Mouse (Mus musculus): ENCODE measurements around the gene Tprn. TPM values are rescaled to one million over a fixed set of nuclear protein-coding genes. Genes with fewer than 3 reads are reported as not detected.
A peak's percentile ranks its signal among the peaks of the same experiment; 100 is the strongest.

The Tprn gene
- 4.0 and 5.3 TPM in 2 replicates for polyA plus RNA-seq (2014; fragmentation: Nextera tagmentation; extraction: Ambion mirVana)

- H3K4me1 ChIP-seq (ENCODE audit: control insufficient read depth, insufficient read depth, low read length), result peaks cover 14% of the 10 kb centered on the region; the same call in 1 of the 2 replicates
- peak within 1 kb of the TSS; percentile 98 for H3K4me2 ChIP-seq (ENCODE audit: low read depth)
- no peaks in the 10 kb centered on the region for H3K36me3 ChIP-seq (ENCODE audit: control insufficient read depth, insufficient read depth, low read length)
- ATAC-seq (ENCODE audit: insufficient read depth, low FRiP score, low TSS enrichment) (peak; percentile 98), DNase-seq (ENCODE audit: low spot score) (peak; percentile 93)
- peaks cover 15% of the 10 kb centered on the region for H3K27me3 ChIP-seq (ENCODE audit: control insufficient read depth, insufficient read depth, low read length)
- H3K4me3 ChIP-seq (ENCODE audit: low read depth, low read length), result peak within 1 kb of the TSS; percentile 79
- peak within 1 kb of the TSS; percentile 4; the same call in 1 of the 2 replicates for H3K27ac ChIP-seq (ENCODE audit: low read depth, low read length)
- 0% methylated on average over 39 of the region's 39 CpGs for WGBS
- H3K9ac ChIP-seq (ENCODE audit: low read length), result peak within 1 kb of the TSS; percentile 49
- H3K9me3 ChIP-seq (ENCODE audit: control insufficient read depth, low read length), result no peaks in the 10 kb centered on the region
Observed at GRCm38 (mm10) chr2:25262291-25262767, at the start of gene Tprn. TSS of gene Tprn (plus strand) at chr2:25262618.

- Histone ChIP-seq H3K9me3 (ENCODE audit: control insufficient read depth, low read length) (no peaks in the 10 kb centered on the region), H3K36me3 (ENCODE audit: control insufficient read depth, insufficient read depth, low read length) (no peaks in the 10 kb centered on the region), H3K27me3 (ENCODE audit: control insufficient read depth, insufficient read depth, low read length) (no peaks in the 10 kb centered on the region), H3K9ac (ENCODE audit: low read length) (no peak overlapping the region), H3K27ac (ENCODE audit: low read depth, low read length) (no peak overlapping the region), H3K4me3 (ENCODE audit: low read depth, low read length) (no peak overlapping the region), H3K4me2 (ENCODE audit: low read depth) (no peak overlapping the region), H3K4me1 (ENCODE audit: control insufficient read depth, insufficient read depth, low read length) (peaks cover 10% of the 10 kb centered on the region)
- WGBS, result 64% methylated on average over 23 of the region's 23 CpGs
- ATAC-seq (ENCODE audit: insufficient read depth, low FRiP score, low TSS enrichment) (no peak), DNase-seq (ENCODE audit: low spot score) (no peak)
Observed at GRCm38 (mm10) chr2:25213266-25213865, 49.1 kb upstream of the Tprn start.

- Histone ChIP-seq H3K27ac (ENCODE audit: low read depth, low read length) (no peak within 1 kb of the TSS), H3K27me3 (ENCODE audit: control insufficient read depth, insufficient read depth, low read length) (no peaks in the 10 kb centered on the region), H3K4me2 (ENCODE audit: low read depth) (no peak within 1 kb of the TSS), H3K36me3 (ENCODE audit: control insufficient read depth, insufficient read depth, low read length) (no peaks in the 10 kb centered on the region), H3K9me3 (ENCODE audit: control insufficient read depth, low read length) (no peaks in the 10 kb centered on the region), H3K9ac (ENCODE audit: low read length) (no peak within 1 kb of the TSS), H3K4me3 (ENCODE audit: low read depth, low read length) (no peak within 1 kb of the TSS), H3K4me1 (ENCODE audit: control insufficient read depth, insufficient read depth, low read length) (peaks cover 10% of the 10 kb centered on the region)
- ATAC-seq (ENCODE audit: insufficient read depth, low FRiP score, low TSS enrichment), result no peak
- WGBS, result 85% methylated on average over 3 of the region's 3 CpGs
- no peak for DNase-seq (ENCODE audit: low spot score)
Observed at GRCm38 (mm10) chr2:25214444-25214843, 48.0 kb upstream of the Tprn start, which contains the start of gene Stpg3. TSS of gene Stpg3 (minus strand) at chr2:25214637.

- 60% methylated on average over 2 of the region's 2 CpGs for whole genome bisulfite sequencing
- H3K27me3 ChIP-seq (ENCODE audit: control insufficient read depth, insufficient read depth, low read length), result no peaks in the 10 kb centered on the region
- no peaks in the 10 kb centered on the region for H3K4me1 ChIP-seq (ENCODE audit: control insufficient read depth, insufficient read depth, low read length)
- ATAC-seq (ENCODE audit: insufficient read depth, low FRiP score, low TSS enrichment) (no peak), DNase-seq (ENCODE audit: low spot score) (no peak)
- H3K4me3 ChIP-seq (ENCODE audit: low read depth, low read length), result no peak overlapping the region
- H3K9me3 ChIP-seq (ENCODE audit: control insufficient read depth, low read length), result no peaks in the 10 kb centered on the region
- H3K9ac ChIP-seq (ENCODE audit: low read length), result no peak overlapping the region
- no peak overlapping the region for H3K27ac ChIP-seq (ENCODE audit: low read depth, low read length)
- no peaks in the 10 kb centered on the region for H3K36me3 ChIP-seq (ENCODE audit: control insufficient read depth, insufficient read depth, low read length)
- H3K4me2 ChIP-seq (ENCODE audit: low read depth), result no peak overlapping the region
Observed at GRCm38 (mm10) chr2:25217666-25218065, 44.8 kb upstream of the Tprn start.

GRCm38 (mm10) chr2:25218445-25218844 is 44.0 kb upstream of the Tprn start, which contains the start of gene Fam166a:
TSS of gene Fam166a (plus strand) at chr2:25218745.
- H3K4me2 ChIP-seq (ENCODE audit: low read depth), result no peak within 1 kb of the TSS
- no peaks in the 10 kb centered on the region for H3K36me3 ChIP-seq (ENCODE audit: control insufficient read depth, insufficient read depth, low read length)
- no peak for DNase-seq (ENCODE audit: low spot score)
- no peak within 1 kb of the TSS for H3K27ac ChIP-seq (ENCODE audit: low read depth, low read length)
- H3K4me1 ChIP-seq (ENCODE audit: control insufficient read depth, insufficient read depth, low read length), result peaks cover 3% of the 10 kb centered on the region; the same call in 1 of the 2 replicates
- H3K27me3 ChIP-seq (ENCODE audit: control insufficient read depth, insufficient read depth, low read length), result no peaks in the 10 kb centered on the region
- H3K9ac ChIP-seq (ENCODE audit: low read length), result no peak within 1 kb of the TSS
- ATAC-seq (ENCODE audit: insufficient read depth, low FRiP score, low TSS enrichment), result no peak
- H3K9me3 ChIP-seq (ENCODE audit: control insufficient read depth, low read length), result no peaks in the 10 kb centered on the region
- no peak within 1 kb of the TSS for H3K4me3 ChIP-seq (ENCODE audit: low read depth, low read length)

- H3K36me3 ChIP-seq (ENCODE audit: control insufficient read depth, insufficient read depth, low read length), result no peaks in the 10 kb centered on the region
- WGBS, result 73% methylated on average over 5 of the region's 5 CpGs
- no peak overlapping the region for H3K27ac ChIP-seq (ENCODE audit: low read depth, low read length)
- peaks cover 11% of the 10 kb centered on the region for H3K4me1 ChIP-seq (ENCODE audit: control insufficient read depth, insufficient read depth, low read length)
- no peaks in the 10 kb centered on the region for H3K9me3 ChIP-seq (ENCODE audit: control insufficient read depth, low read length)
- no peak overlapping the region for H3K9ac ChIP-seq (ENCODE audit: low read length)
- DNase-seq (ENCODE audit: low spot score) (no peak), ATAC-seq (ENCODE audit: insufficient read depth, low FRiP score, low TSS enrichment) (no peak)
- H3K27me3 ChIP-seq (ENCODE audit: control insufficient read depth, insufficient read depth, low read length), result no peaks in the 10 kb centered on the region
- H3K4me2 ChIP-seq (ENCODE audit: low read depth), result no peak overlapping the region
- no peak overlapping the region for H3K4me3 ChIP-seq (ENCODE audit: low read depth, low read length)
Observed at GRCm38 (mm10) chr2:25221331-25221772, 41.1 kb upstream of the Tprn start.

GRCm38 (mm10) chr2:25223681-25224491 is 38.5 kb upstream of the Tprn start:
- peak overlapping the region; percentile 79 for H3K4me2 ChIP-seq (ENCODE audit: low read depth)
- H3K9ac ChIP-seq (ENCODE audit: low read length), result peak overlapping the region; percentile 76
- DNase-seq (ENCODE audit: low spot score) (no peak), ATAC-seq (ENCODE audit: insufficient read depth, low FRiP score, low TSS enrichment) (peak; percentile 21)
- peak overlapping the region; percentile 78 for H3K27ac ChIP-seq (ENCODE audit: low read depth, low read length)
- WGBS, result 5% methylated on average over 37 of the region's 53 CpGs
- H3K27me3 ChIP-seq (ENCODE audit: control insufficient read depth, insufficient read depth, low read length), result no peaks in the 10 kb centered on the region
- no peaks in the 10 kb centered on the region for H3K9me3 ChIP-seq (ENCODE audit: control insufficient read depth, low read length)
- H3K4me1 ChIP-seq (ENCODE audit: control insufficient read depth, insufficient read depth, low read length), result peaks cover 11% of the 10 kb centered on the region
- no peaks in the 10 kb centered on the region for H3K36me3 ChIP-seq (ENCODE audit: control insufficient read depth, insufficient read depth, low read length)
- peak overlapping the region; percentile 78 for H3K4me3 ChIP-seq (ENCODE audit: low read depth, low read length)

GRCm38 (mm10) chr2:25224492-25224765 is 38.0 kb upstream of the Tprn start, which contains the start of gene Tubb4b:
TSS of gene Tubb4b (minus strand) at chr2:25224702.
- DNase-seq (ENCODE audit: low spot score) (no peak), ATAC-seq (ENCODE audit: insufficient read depth, low FRiP score, low TSS enrichment) (no peak)
- peaks cover 11% of the 10 kb centered on the region for H3K4me1 ChIP-seq (ENCODE audit: control insufficient read depth, insufficient read depth, low read length)
- H3K4me3 ChIP-seq (ENCODE audit: low read depth, low read length), result peak within 1 kb of the TSS; percentile 78
- H3K36me3 ChIP-seq (ENCODE audit: control insufficient read depth, insufficient read depth, low read length), result no peaks in the 10 kb centered on the region
- H3K4me2 ChIP-seq (ENCODE audit: low read depth), result peak within 1 kb of the TSS; percentile 79
- peak within 1 kb of the TSS; percentile 76 for H3K9ac ChIP-seq (ENCODE audit: low read length)
- H3K27me3 ChIP-seq (ENCODE audit: control insufficient read depth, insufficient read depth, low read length), result no peaks in the 10 kb centered on the region
- H3K27ac ChIP-seq (ENCODE audit: low read depth, low read length), result peak within 1 kb of the TSS; percentile 89
- WGBS, result 0% methylated on average over 17 of the region's 17 CpGs
- H3K9me3 ChIP-seq (ENCODE audit: control insufficient read depth, low read length), result no peaks in the 10 kb centered on the region
